ENCODE assay signal across 14 mouse cellular contexts in the genomic region with DNA sequence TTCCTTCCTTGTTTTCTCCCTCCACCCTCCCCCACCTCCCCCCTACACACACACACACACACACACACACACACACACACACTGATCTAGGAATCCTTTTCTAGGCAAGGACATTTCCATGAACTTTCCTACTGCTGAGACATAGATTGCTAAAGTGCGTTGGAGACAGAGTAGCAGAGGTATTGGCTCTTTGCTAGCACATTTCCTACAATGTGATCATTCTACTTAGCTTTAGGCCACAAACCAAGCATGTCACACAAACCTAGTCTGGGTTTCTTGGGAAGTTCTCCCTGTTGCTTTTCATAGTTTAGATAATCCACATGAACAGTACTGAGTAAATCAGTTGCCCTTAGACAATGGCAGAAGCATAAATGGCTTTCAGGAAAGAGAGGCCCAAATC.
"Had no signal": no experiment of that assay in that cellular context is flagged by ENCODE, and none has a peak within 500 bp of the region (broad histone marks: within the 10 kb centered on the region; RNA-seq: fewer than 3 reads in every experiment).

No protein-coding gene starts in this region.

- H3K9ac ChIP-seq: liver, embryonic 13.5 days had no signal

- H3K4me2 ChIP-seq: liver, embryonic 13.5 days; midbrain, embryonic 11.5 days had no signal

- H3K27me3 ChIP-seq: liver, embryonic 13.5 days had no signal

- H3K4me3 ChIP-seq: left cerebral cortex, adult 2 months; liver, embryonic 13.5 days had no signal

- H3K4me1 ChIP-seq: liver, embryonic 13.5 days had no signal

- H3K27ac ChIP-seq: kidney, postnatal 0 days; left cerebral cortex, adult 2 months; liver, embryonic 13.5 days had no signal

- H3K9me3 ChIP-seq: liver, embryonic 13.5 days had no signal

- H3K36me3 ChIP-seq: liver, embryonic 13.5 days had no signal

- DNase-seq: kidney, postnatal 36 days; layer of hippocampus, postnatal 36 days; liver, embryonic 13.5 days; lung, adult 2 months; lung, postnatal 14 days; lung, postnatal 4 days; midbrain, embryonic 14.5 days; retina, postnatal 1 day; right cerebral cortex, postnatal 25 days; thymus, adult 18-20 months; thymus, postnatal 36 days had no signal
